Mouse (Mus musculus): ENCODE data around the gene Marveld2. TPM values are rescaled to one million over a fixed set of nuclear protein-coding genes. Genes with fewer than 3 reads are reported as not detected.

The Marveld2 gene
- polyA plus RNA-seq, 1 experiment: not detected

DNA sequence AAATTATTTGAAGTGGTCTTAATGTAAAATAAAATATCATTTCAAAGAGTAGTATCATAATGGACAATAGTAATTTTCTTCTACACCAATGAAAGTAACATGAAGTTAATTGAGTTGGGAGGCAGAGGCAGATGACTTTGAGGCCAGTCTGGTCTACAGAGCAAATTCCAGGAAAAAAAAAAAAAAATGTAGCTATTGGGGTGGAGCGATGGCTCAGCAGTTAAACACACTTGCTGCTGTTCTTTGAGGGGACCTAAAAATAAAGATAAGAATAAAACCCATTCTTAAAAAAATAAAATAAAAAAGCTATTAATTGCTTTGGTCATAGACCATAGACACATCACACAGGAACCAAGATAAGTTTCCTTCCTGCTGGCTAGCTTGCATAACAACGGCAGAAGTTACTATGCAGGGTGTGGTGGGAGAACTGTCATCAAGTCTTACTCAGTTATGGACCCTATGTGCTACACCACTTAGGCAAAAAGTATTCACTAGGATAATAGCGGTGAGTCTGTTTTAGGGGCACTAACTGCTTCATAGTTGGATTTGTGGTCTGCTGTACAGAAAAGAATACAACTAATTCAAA is 17.4 kb upstream of the Marveld2 start:
- Histone ChIP-seq H3K4me1 (ENCODE audit: control insufficient read depth, insufficient read depth, low read length) (no peaks in the 10 kb centered on the region), H3K4me3 (ENCODE audit: insufficient read depth, low read depth, low read length) (no peak overlapping the region), H3K27ac (ENCODE audit: insufficient read depth, low read depth, low read length) (no peak overlapping the region)
- WGBS: 98% methylated on average over 3 of the region's 3 CpGs
- TF ChIP-seq CTCF (IDR thresholded peaks at IDR 0.05; ENCODE audit: insufficient read depth, low read depth, low read length): no peak
- TF ChIP-seq POLR2A (IDR thresholded peaks at IDR 0.05; ENCODE audit: insufficient read depth, low read depth, low read length): no peak

DNA sequence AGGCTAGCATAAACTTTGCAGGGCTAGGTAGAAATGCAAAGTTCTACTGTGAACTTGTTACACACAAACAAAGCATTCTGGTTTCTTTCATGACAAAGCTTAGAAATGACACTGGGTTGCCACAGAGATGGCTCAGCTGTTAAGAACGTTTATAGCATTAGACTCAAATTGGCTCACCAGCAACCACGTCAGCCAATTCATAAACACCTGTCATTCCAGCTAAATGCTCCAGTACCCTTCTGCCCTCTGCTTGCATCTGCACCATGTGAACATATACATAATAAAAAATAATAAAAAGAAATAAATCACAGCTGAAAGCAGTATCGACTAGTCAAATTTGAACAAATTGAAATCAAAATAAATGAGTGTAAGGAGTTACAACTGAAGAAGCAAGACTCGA is 5.5 kb upstream of the Marveld2 start:
- TF ChIP-seq POLR2A (IDR thresholded peaks at IDR 0.05; ENCODE audit: insufficient read depth, low read depth, low read length) (no peak), CTCF (IDR thresholded peaks at IDR 0.05; ENCODE audit: insufficient read depth, low read depth, low read length) (no peak)
- Histone ChIP-seq H3K4me1 (ENCODE audit: control insufficient read depth, insufficient read depth, low read length) (no peaks in the 10 kb centered on the region), H3K4me3 (ENCODE audit: insufficient read depth, low read depth, low read length) (no peak overlapping the region), H3K27ac (ENCODE audit: insufficient read depth, low read depth, low read length) (no peak overlapping the region)
- 88% methylated on average over 4 of the region's 4 CpGs for WGBS

DNA sequence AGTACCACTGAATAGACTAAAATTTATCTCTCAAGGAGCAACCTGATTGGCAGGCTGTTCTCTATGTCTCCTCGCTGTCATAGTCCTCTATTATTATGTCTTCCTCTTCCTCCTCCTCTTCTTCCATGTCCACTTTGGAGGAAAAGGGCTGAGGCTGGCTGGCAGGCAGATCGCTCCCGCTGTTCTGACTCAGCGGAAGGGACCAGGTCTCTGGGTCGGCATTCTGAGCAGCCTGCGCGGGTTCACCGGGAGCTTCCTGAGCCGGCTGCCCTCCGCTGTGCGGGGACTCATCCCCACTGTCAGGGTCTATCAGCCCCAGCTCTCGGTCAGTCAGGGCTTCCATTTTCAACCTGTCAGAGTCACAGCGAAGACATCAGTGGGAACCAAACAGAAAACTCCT is 812 bp upstream of the Marveld2 start:
- Histone ChIP-seq H3K4me1 (ENCODE audit: control insufficient read depth, insufficient read depth, low read length) (peaks cover 7% of the 10 kb centered on the region; the same call in 1 of the 2 replicates), H3K4me3 (ENCODE audit: insufficient read depth, low read depth, low read length) (no peak overlapping the region), H3K27ac (ENCODE audit: insufficient read depth, low read depth, low read length) (no peak overlapping the region)
- TF ChIP-seq POLR2A (IDR thresholded peaks at IDR 0.05; ENCODE audit: insufficient read depth, low read depth, low read length) (no peak), CTCF (IDR thresholded peaks at IDR 0.05; ENCODE audit: insufficient read depth, low read depth, low read length) (no peak)
- 90% methylated on average over 13 of the region's 13 CpGs for WGBS

DNA sequence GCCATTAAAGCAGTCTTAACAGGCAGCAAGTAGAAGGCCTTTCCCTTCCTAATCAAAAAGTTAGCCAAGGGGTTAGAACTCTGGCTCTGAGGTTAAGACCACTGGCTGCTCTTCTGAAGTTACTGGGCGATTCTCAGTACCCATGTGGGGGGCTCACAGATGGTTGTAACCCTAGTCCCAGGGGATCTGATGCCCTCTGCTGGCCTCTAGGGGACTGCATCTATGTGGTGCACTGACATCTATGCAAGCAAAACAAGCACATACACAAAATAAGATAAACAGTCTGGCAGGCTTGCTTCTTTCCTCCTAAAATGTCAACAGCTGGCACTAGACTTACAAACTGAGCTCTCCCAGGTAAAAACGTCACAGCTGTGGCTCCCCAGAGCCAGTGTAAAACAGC is 3.9 kb downstream of the Marveld2 start:
- H3K27ac ChIP-seq (ENCODE audit: insufficient read depth, low read depth, low read length): no peak overlapping the region
- H3K4me1 ChIP-seq (ENCODE audit: control insufficient read depth, insufficient read depth, low read length): peaks cover 7% of the 10 kb centered on the region; the same call in 1 of the 2 replicates
- 70% methylated on average over 2 of the region's 2 CpGs for WGBS
- H3K4me3 ChIP-seq (ENCODE audit: insufficient read depth, low read depth, low read length): no peak overlapping the region
- TF ChIP-seq POLR2A (IDR thresholded peaks at IDR 0.05; ENCODE audit: insufficient read depth, low read depth, low read length): no peak
- TF ChIP-seq CTCF (IDR thresholded peaks at IDR 0.05; ENCODE audit: insufficient read depth, low read depth, low read length): no peak

DNA sequence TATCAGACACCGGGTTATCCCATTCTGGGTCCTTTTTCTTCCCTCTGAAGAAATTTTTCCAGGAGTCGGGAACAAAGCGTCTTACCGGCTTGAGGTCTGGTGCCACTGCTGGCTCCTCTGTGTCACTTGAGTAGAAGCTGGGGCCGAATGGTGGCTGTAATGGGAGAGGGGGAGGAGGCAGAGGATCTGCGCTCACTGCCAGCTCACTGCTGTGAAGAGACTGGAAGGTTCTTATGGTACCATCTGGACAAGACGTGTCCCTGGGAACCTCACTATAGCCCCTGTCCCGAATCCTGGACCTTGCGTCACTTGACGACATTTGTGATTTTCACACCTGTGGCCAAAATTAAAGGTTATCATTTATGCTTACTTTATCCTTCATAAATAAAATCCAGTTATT is 4.5 kb downstream of the Marveld2 start:
- TF ChIP-seq CTCF (IDR thresholded peaks at IDR 0.05; ENCODE audit: insufficient read depth, low read depth, low read length) (no peak), POLR2A (IDR thresholded peaks at IDR 0.05; ENCODE audit: insufficient read depth, low read depth, low read length) (no peak)
- Histone ChIP-seq H3K4me1 (ENCODE audit: control insufficient read depth, insufficient read depth, low read length) (peaks cover 7% of the 10 kb centered on the region; the same call in 1 of the 2 replicates), H3K27ac (ENCODE audit: insufficient read depth, low read depth, low read length) (no peak overlapping the region), H3K4me3 (ENCODE audit: insufficient read depth, low read depth, low read length) (no peak overlapping the region)
- 97% methylated on average over 10 of the region's 10 CpGs for whole genome bisulfite sequencing

DNA sequence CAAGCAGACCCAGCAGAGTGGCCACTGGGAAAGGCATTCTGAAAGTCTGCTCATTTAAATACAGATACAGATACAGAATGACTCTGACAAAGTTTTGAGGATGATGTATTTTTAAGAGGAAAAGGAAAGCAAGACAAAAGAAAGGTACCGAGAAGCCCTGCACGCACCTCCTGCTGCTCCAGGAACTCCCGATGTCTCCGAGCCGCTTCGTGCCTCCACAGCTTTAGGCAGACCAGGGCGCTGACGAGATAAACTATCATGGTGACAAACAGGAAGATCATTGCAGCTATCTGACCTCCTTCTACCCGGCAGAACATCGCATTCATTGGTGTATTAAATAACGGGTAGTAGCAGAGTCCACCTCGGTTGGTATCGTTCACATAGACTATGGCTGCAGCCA is 5.5 kb downstream of the Marveld2 start:
- H3K27ac ChIP-seq (ENCODE audit: insufficient read depth, low read depth, low read length): no peak overlapping the region
- peaks cover 2% of the 10 kb centered on the region; the same call in 1 of the 2 replicates for H3K4me1 ChIP-seq (ENCODE audit: control insufficient read depth, insufficient read depth, low read length)
- no peak overlapping the region for H3K4me3 ChIP-seq (ENCODE audit: insufficient read depth, low read depth, low read length)
- WGBS: 94% methylated on average over 13 of the region's 13 CpGs
- TF ChIP-seq CTCF (IDR thresholded peaks at IDR 0.05; ENCODE audit: insufficient read depth, low read depth, low read length) (no peak), POLR2A (IDR thresholded peaks at IDR 0.05; ENCODE audit: insufficient read depth, low read depth, low read length) (no peak)

DNA sequence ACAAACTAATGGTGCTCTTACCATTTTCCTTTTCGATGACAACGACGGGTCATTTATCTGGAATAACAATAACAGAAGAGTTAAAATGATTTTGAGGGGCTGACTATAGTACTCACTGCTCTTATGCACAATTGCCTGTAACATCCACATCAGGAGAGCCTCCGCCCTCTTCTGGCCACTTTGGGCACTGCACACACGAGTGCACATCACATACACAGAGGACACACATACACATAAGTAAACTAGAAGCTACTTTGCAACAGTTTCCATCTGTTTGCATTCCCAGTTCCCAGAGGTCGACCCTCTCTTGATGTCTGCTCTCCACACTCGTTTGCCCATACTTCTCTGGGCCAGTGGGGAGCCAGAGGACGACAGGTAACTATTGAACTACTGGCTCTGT is 9.0 kb downstream of the Marveld2 start:
- no peaks in the 10 kb centered on the region for H3K4me1 ChIP-seq (ENCODE audit: control insufficient read depth, insufficient read depth, low read length)
- WGBS: 85% methylated on average over 8 of the region's 8 CpGs
- no peak overlapping the region for H3K4me3 ChIP-seq (ENCODE audit: insufficient read depth, low read depth, low read length)
- no peak overlapping the region for H3K27ac ChIP-seq (ENCODE audit: insufficient read depth, low read depth, low read length)
- TF ChIP-seq CTCF (IDR thresholded peaks at IDR 0.05; ENCODE audit: insufficient read depth, low read depth, low read length): no peak
- TF ChIP-seq POLR2A (IDR thresholded peaks at IDR 0.05; ENCODE audit: insufficient read depth, low read depth, low read length): no peak

DNA sequence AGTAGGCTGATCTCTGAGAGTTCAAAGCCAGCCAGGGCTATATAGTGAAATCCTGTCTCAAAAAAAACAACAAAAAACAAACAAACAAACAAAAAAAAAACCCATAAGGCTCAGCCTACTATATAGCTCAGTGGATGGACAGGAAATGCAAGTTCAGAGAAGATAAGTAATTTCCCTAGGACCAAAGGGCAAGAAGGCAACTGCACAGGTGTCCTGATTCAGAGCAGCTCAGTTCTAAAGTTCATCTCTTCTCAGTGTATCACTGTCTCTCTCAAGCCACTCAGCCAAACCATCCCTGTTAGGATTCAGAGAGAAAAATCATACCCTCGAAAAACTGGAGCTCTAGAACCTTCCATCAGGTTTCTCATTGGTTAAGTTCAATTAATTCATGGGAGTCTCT is 10.9 kb downstream of the Marveld2 start:
- no peak for TF ChIP-seq CTCF (IDR thresholded peaks at IDR 0.05; ENCODE audit: insufficient read depth, low read depth, low read length)
- TF ChIP-seq POLR2A (IDR thresholded peaks at IDR 0.05; ENCODE audit: insufficient read depth, low read depth, low read length): no peak
- H3K4me1 ChIP-seq (ENCODE audit: control insufficient read depth, insufficient read depth, low read length): no peaks in the 10 kb centered on the region
- WGBS: 86% methylated on average over 1 of the region's 1 CpGs
- no peak overlapping the region for H3K4me3 ChIP-seq (ENCODE audit: insufficient read depth, low read depth, low read length)
- no peak overlapping the region for H3K27ac ChIP-seq (ENCODE audit: insufficient read depth, low read depth, low read length)

DNA sequence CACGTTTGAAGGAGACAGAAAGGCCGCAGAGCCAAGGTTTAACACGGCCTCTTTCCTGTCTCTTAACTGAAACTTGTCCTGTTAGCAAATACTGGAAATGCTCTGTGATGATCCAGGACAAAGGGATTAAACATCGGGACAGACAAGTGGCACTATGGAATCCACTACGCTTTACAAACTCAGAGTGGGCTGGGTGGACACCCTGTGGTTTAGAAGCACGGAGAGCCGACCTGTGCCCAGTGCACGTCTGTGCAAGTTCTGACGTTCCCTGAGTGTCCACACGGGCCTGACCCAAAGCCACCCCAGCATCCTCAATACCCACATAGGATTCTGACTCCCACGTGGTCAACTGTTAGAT is 13.1 kb downstream of the Marveld2 start:
- WGBS: 90% methylated on average over 11 of the region's 11 CpGs
- H3K27ac ChIP-seq (ENCODE audit: insufficient read depth, low read depth, low read length): no peak overlapping the region
- TF ChIP-seq CTCF (IDR thresholded peaks at IDR 0.05; ENCODE audit: insufficient read depth, low read depth, low read length) (no peak), POLR2A (IDR thresholded peaks at IDR 0.05; ENCODE audit: insufficient read depth, low read depth, low read length) (no peak)
- H3K4me3 ChIP-seq (ENCODE audit: insufficient read depth, low read depth, low read length): no peak overlapping the region
- no peaks in the 10 kb centered on the region for H3K4me1 ChIP-seq (ENCODE audit: control insufficient read depth, insufficient read depth, low read length)
